Mouse (Mus musculus): ENCODE results near the gene Dnah12. TPM values are rescaled to one million over a fixed set of nuclear protein-coding genes. Genes with fewer than 3 reads are reported as not detected.

Dnah12 gene
- polyA plus RNA-seq, 1 experiment: 0.15 TPM

- Histone ChIP-seq H3K9ac (ENCODE audit: low read depth, poor library complexity, severe bottlenecking) (no peak overlapping the region), H3K36me3 (ENCODE audit: control insufficient read depth, insufficient read depth, low read length, poor library complexity, severe bottlenecking) (no peaks in the 10 kb centered on the region), H3K4me1 (ENCODE audit: control insufficient read depth, insufficient read depth, low read length) (no peaks in the 10 kb centered on the region), H3K4me3 (ENCODE audit: low read depth, low read length) (no peak overlapping the region), H3K27me3 (ENCODE audit: control insufficient read depth, insufficient read depth, low read length, poor library complexity, severe bottlenecking) (no peaks in the 10 kb centered on the region), H3K27ac (ENCODE audit: insufficient read depth, low read length) (no peak overlapping the region), H3K9me3 (replicated peaks; ENCODE audit: control insufficient read depth, insufficient read depth, low read length, poor library complexity, severe bottlenecking) (no peaks in the 10 kb centered on the region)
- TF ChIP-seq POLR2A (IDR thresholded peaks at IDR 0.05; ENCODE audit: insufficient read depth, low read length): no peak
- TF ChIP-seq EP300 (IDR thresholded peaks at IDR 0.05; ENCODE audit: insufficient read depth, low read depth, low read length): no peak
- TF ChIP-seq CTCF (IDR thresholded peaks at IDR 0.05; ENCODE audit: low read depth, low read length): no peak
Measured at GRCm38 (mm10) chr14:26798330-26798729, 105.3 kb downstream of the Dnah12 start.

DNA sequence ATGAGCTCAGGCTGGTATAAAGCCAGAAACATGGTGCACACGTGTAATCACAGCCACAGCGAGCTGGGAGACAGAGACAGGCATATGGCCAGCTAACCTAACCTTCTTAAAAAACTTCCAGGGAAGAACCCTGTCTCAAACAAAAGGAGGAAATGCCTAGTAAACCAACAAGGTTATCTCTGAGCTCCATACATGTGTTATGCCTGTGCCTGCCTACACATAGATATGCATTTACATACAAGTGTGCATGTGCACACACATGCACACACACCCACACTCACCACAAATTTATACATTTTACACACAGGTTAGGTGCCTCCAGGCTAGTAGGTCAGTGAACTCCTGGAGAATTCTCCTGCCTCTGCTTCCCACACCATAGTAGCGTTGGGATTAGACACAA lies 106.2 kb downstream of the Dnah12 start:
- Histone ChIP-seq H3K27ac (ENCODE audit: insufficient read depth, low read length) (no peak overlapping the region), H3K27me3 (ENCODE audit: control insufficient read depth, insufficient read depth, low read length, poor library complexity, severe bottlenecking) (no peaks in the 10 kb centered on the region), H3K4me1 (ENCODE audit: control insufficient read depth, insufficient read depth, low read length) (no peaks in the 10 kb centered on the region), H3K36me3 (ENCODE audit: control insufficient read depth, insufficient read depth, low read length, poor library complexity, severe bottlenecking) (no peaks in the 10 kb centered on the region), H3K9ac (ENCODE audit: low read depth, poor library complexity, severe bottlenecking) (no peak overlapping the region), H3K4me3 (ENCODE audit: low read depth, low read length) (no peak overlapping the region), H3K9me3 (replicated peaks; ENCODE audit: control insufficient read depth, insufficient read depth, low read length, poor library complexity, severe bottlenecking) (no peaks in the 10 kb centered on the region)
- no peak for TF ChIP-seq POLR2A (IDR thresholded peaks at IDR 0.05; ENCODE audit: insufficient read depth, low read length)
- no peak for TF ChIP-seq EP300 (IDR thresholded peaks at IDR 0.05; ENCODE audit: insufficient read depth, low read depth, low read length)
- TF ChIP-seq CTCF (IDR thresholded peaks at IDR 0.05; ENCODE audit: low read depth, low read length): no peak

DNA sequence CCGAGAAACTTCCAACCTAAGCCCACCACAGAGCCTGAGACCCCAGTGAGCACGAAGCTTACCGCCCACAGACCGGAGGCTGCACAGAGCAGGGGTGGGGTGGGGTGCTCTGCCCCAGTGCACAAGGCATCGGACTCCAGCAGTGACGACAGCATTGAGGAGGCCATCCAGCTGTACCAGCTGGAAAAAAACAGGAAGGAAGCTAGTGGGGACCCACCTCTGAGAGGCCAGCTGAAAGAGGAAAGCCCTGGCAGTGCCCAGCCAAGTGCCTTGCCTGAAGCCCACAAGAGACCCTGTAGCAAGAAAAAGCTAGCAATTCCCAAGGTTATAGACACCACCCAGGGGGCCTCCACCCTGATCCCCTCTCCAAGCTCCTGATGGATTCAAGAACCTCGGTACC lies 112.4 kb downstream of the Dnah12 start:
- H3K9me3 ChIP-seq (replicated peaks; ENCODE audit: control insufficient read depth, insufficient read depth, low read length, poor library complexity, severe bottlenecking): no peaks in the 10 kb centered on the region
- no peaks in the 10 kb centered on the region for H3K36me3 ChIP-seq (ENCODE audit: control insufficient read depth, insufficient read depth, low read length, poor library complexity, severe bottlenecking)
- H3K4me1 ChIP-seq (ENCODE audit: control insufficient read depth, insufficient read depth, low read length): no peaks in the 10 kb centered on the region
- TF ChIP-seq EP300 (IDR thresholded peaks at IDR 0.05; ENCODE audit: insufficient read depth, low read depth, low read length) (no peak), POLR2A (IDR thresholded peaks at IDR 0.05; ENCODE audit: insufficient read depth, low read length) (no peak), CTCF (IDR thresholded peaks at IDR 0.05; ENCODE audit: low read depth, low read length) (no peak)
- no peak overlapping the region for H3K4me3 ChIP-seq (ENCODE audit: low read depth, low read length)
- no peaks in the 10 kb centered on the region for H3K27me3 ChIP-seq (ENCODE audit: control insufficient read depth, insufficient read depth, low read length, poor library complexity, severe bottlenecking)
- no peak overlapping the region for H3K9ac ChIP-seq (ENCODE audit: low read depth, poor library complexity, severe bottlenecking)
- no peak overlapping the region for H3K27ac ChIP-seq (ENCODE audit: insufficient read depth, low read length)

- no peak overlapping the region for H3K9ac ChIP-seq (ENCODE audit: low read depth, poor library complexity, severe bottlenecking)
- H3K27me3 ChIP-seq (ENCODE audit: control insufficient read depth, insufficient read depth, low read length, poor library complexity, severe bottlenecking): no peaks in the 10 kb centered on the region
- no peak overlapping the region for H3K4me3 ChIP-seq (ENCODE audit: low read depth, low read length)
- H3K9me3 ChIP-seq (replicated peaks; ENCODE audit: control insufficient read depth, insufficient read depth, low read length, poor library complexity, severe bottlenecking): peaks cover 9% of the 10 kb centered on the region; the same call in 1 of the 2 replicates
- TF ChIP-seq CTCF (IDR thresholded peaks at IDR 0.05; ENCODE audit: low read depth, low read length) (no peak), POLR2A (IDR thresholded peaks at IDR 0.05; ENCODE audit: insufficient read depth, low read length) (no peak), EP300 (IDR thresholded peaks at IDR 0.05; ENCODE audit: insufficient read depth, low read depth, low read length) (no peak)
- H3K4me1 ChIP-seq (ENCODE audit: control insufficient read depth, insufficient read depth, low read length): no peaks in the 10 kb centered on the region
- H3K36me3 ChIP-seq (ENCODE audit: control insufficient read depth, insufficient read depth, low read length, poor library complexity, severe bottlenecking): no peaks in the 10 kb centered on the region
- no peak overlapping the region for H3K27ac ChIP-seq (ENCODE audit: insufficient read depth, low read length)
Measured at GRCm38 (mm10) chr14:26812734-26813133, 119.7 kb downstream of the Dnah12 start.

GRCm38 (mm10) chr14:26813871-26814270 lies 120.8 kb downstream of the Dnah12 start:
- Histone ChIP-seq H3K27me3 (ENCODE audit: control insufficient read depth, insufficient read depth, low read length, poor library complexity, severe bottlenecking) (no peaks in the 10 kb centered on the region), H3K4me1 (ENCODE audit: control insufficient read depth, insufficient read depth, low read length) (no peaks in the 10 kb centered on the region), H3K9me3 (replicated peaks; ENCODE audit: control insufficient read depth, insufficient read depth, low read length, poor library complexity, severe bottlenecking) (peaks cover 9% of the 10 kb centered on the region; the same call in 1 of the 2 replicates), H3K36me3 (ENCODE audit: control insufficient read depth, insufficient read depth, low read length, poor library complexity, severe bottlenecking) (no peaks in the 10 kb centered on the region), H3K27ac (ENCODE audit: insufficient read depth, low read length) (no peak overlapping the region), H3K9ac (ENCODE audit: low read depth, poor library complexity, severe bottlenecking) (no peak overlapping the region), H3K4me3 (ENCODE audit: low read depth, low read length) (no peak overlapping the region)
- no peak for TF ChIP-seq EP300 (IDR thresholded peaks at IDR 0.05; ENCODE audit: insufficient read depth, low read depth, low read length)
- TF ChIP-seq POLR2A (IDR thresholded peaks at IDR 0.05; ENCODE audit: insufficient read depth, low read length): no peak
- no peak for TF ChIP-seq CTCF (IDR thresholded peaks at IDR 0.05; ENCODE audit: low read depth, low read length)

- Histone ChIP-seq H3K4me3 (ENCODE audit: low read depth, low read length) (no peak overlapping the region), H3K27ac (ENCODE audit: insufficient read depth, low read length) (no peak overlapping the region), H3K9me3 (replicated peaks; ENCODE audit: control insufficient read depth, insufficient read depth, low read length, poor library complexity, severe bottlenecking) (peaks cover 9% of the 10 kb centered on the region; the same call in 1 of the 2 replicates), H3K4me1 (ENCODE audit: control insufficient read depth, insufficient read depth, low read length) (no peaks in the 10 kb centered on the region), H3K36me3 (ENCODE audit: control insufficient read depth, insufficient read depth, low read length, poor library complexity, severe bottlenecking) (no peaks in the 10 kb centered on the region), H3K9ac (ENCODE audit: low read depth, poor library complexity, severe bottlenecking) (no peak overlapping the region), H3K27me3 (ENCODE audit: control insufficient read depth, insufficient read depth, low read length, poor library complexity, severe bottlenecking) (no peaks in the 10 kb centered on the region)
- no peak for TF ChIP-seq EP300 (IDR thresholded peaks at IDR 0.05; ENCODE audit: insufficient read depth, low read depth, low read length)
- no peak for TF ChIP-seq POLR2A (IDR thresholded peaks at IDR 0.05; ENCODE audit: insufficient read depth, low read length)
- no peak for TF ChIP-seq CTCF (IDR thresholded peaks at IDR 0.05; ENCODE audit: low read depth, low read length)
Measured at GRCm38 (mm10) chr14:26814908-26815307, 121.8 kb downstream of the Dnah12 start.

All from ES-Bruce4 (cell line).